Mouse (Mus musculus) embryonic facial prominence, embryonic 15.5 days (tissue): ENCODE measurements around the gene Gm2956. TPM values are rescaled to one million over a fixed set of nuclear protein-coding genes. Genes with fewer than 3 reads are reported as not detected.
A peak's percentile ranks its signal among the peaks of the same experiment; 100 is the strongest.
"Not testable (repeated sequence)": the region's sequence is repeated elsewhere in the genome, so short reads cannot be mapped to it uniquely, and the experiment has no call there.

Source experiments
- ATAC-seq: fragments of 200-750 bp; cut with Nextera tagmentation; 2 replicates; pipeline ENCODE4 v1.8.0; 2017; ENCODE audit warnings: low read depth, moderate TSS enrichment; ENCODE audit not compliant: insufficient number of reproducible peaks, low FRiP score, low TSS enrichment
- H3K27ac ChIP-seq: fragments of 300-500 bp; sonication (generic); replicated peaks from 2 replicates; pipeline ENCODE4 v1.5.1; 2015; ENCODE audit warnings: mild to moderate bottlenecking, inconsistent platforms
- H3K27me3 ChIP-seq: fragments of 300-500 bp; sonication (generic); 2 replicates; pipeline ENCODE4 v1.6.1; 2015; ENCODE audit warnings: inconsistent platforms
- H3K36me3 ChIP-seq: fragments of 300-500 bp; sonication (generic); 2 replicates; pipeline ENCODE4 v1.6.1; 2015; ENCODE audit warnings: mild to moderate bottlenecking, inconsistent platforms
- H3K4me1 ChIP-seq: fragments of 300-500 bp; sonication (generic); 2 replicates; pipeline ENCODE4 v1.6.1; 2015; ENCODE audit warnings: inconsistent platforms
- H3K4me2 ChIP-seq: fragments of 300-500 bp; sonication (generic); replicated peaks from 2 replicates; pipeline ENCODE4 v1.6.1; 2015; ENCODE audit warnings: mild to moderate bottlenecking, inconsistent platforms
- H3K4me3 ChIP-seq: fragments of 300-500 bp; sonication (generic); replicated peaks from 2 replicates; pipeline ENCODE4 v1.5.1; 2015; ENCODE audit warnings: mild to moderate bottlenecking, inconsistent platforms
- H3K9ac ChIP-seq: fragments of 300-500 bp; sonication (generic); 2 replicates; pipeline ENCODE4 v1.6.1; 2015; ENCODE audit warnings: inconsistent platforms
- H3K9me3 ChIP-seq: fragments of 300-500 bp; sonication (generic); replicated peaks from 2 replicates; pipeline ENCODE4 v1.6.1; 2016; ENCODE audit warnings: inconsistent platforms
- WGBS: fragments of 180-500 bp; shearing (Covaris S2); methylation state at CpG from one replicate; pipeline ENCODE4 v1.1.7; 2015; 5-methylcytosine and 5-hydroxymethylcytosine counted together
- polyA plus RNA-seq: library from polyadenylated mRNA; unstranded; fragments of >200 nt; fragmentation: Nextera tagmentation; extraction: Ambion mirVana; gene quantifications from 2 replicates; pipeline ENCODE4 v1.2.1, GENCODE M21; 2015

Gm2956 gene
- polyA plus RNA-seq: not detected in 2 replicates

DNA sequence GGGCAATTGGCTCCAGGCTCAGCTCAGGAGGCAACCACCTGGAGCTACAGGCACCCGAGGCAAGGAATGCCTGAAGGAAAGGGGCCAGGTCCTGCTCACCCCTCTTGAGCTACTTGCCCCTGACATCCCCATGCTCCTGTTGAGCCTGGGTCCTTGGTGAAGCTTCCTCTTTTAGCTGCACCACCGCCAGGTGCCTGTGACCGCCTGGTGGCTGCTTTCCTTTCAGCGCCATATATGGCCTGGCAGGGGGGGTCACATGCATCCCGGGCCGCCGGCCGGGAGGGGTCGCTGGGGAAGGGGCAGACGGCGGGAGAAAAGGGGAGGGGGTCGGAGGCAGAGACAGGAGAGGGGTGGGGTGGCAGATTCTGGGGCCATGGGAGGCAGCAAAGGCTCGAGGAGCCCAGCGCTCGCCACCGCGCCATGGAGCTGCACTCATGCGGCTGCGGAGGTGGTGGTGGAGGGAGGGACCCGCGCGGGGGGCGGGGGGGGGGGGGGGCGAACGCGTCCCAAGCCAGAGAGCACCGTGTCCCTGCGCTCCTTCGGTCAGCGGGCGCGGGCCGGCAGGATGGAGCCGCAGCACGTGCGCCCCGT, at the start of gene Gm2956:
Gm2956 (plus strand) TSS at position 541 of the 591 bp plus-strand sequence.
- not testable (repeated sequence) for ATAC-seq, H3K27ac ChIP-seq, H3K9ac ChIP-seq, H3K27me3 ChIP-seq, H3K4me1 ChIP-seq, H3K9me3 ChIP-seq, H3K36me3 ChIP-seq
- H3K4me3 ChIP-seq: peak within 1 kb of the TSS; percentile 33
- 0% methylated on average over 3 of the region's 37 CpGs for WGBS
- peak within 1 kb of the TSS; percentile 55 for H3K4me2 ChIP-seq

GRCm38 (mm10) chr14:3333406-3333805, 979 bp downstream of the Gm2956 start:
- not testable (repeated sequence) for ATAC-seq

GRCm38 (mm10) chr14:3394793-3395192, 62.4 kb downstream of the Gm2956 start, which contains the start of gene Gm10413:
Gm10413 (plus strand) TSS chr14:3395093.
- H3K27ac ChIP-seq, H3K27me3 ChIP-seq, ATAC-seq, H3K4me3 ChIP-seq, H3K4me1 ChIP-seq, H3K9me3 ChIP-seq, H3K4me2 ChIP-seq, H3K36me3 ChIP-seq, H3K9ac ChIP-seq: not testable (repeated sequence)
- no CpG with 5 or more reads among the region's 2 CpGs for WGBS

More at GRCm38 (mm10) chr14:3333406-3333805, 979 bp downstream of the Gm2956 start:
- H3K27me3 ChIP-seq, H3K4me2 ChIP-seq, H3K36me3 ChIP-seq, H3K9ac ChIP-seq, H3K4me1 ChIP-seq, H3K27ac ChIP-seq, H3K4me3 ChIP-seq, H3K9me3 ChIP-seq: not testable (repeated sequence)
- WGBS: 3% methylated on average over 4 of the region's 8 CpGs

Other genes starting within 250 kb of the Gm2956 start
- not detected in 2 replicates for gene Gm10340, start 198.6 kb upstream of the Gm2956 start, polyA plus RNA-seq
- not detected in 2 replicates for gene Gm5795, start 144.4 kb upstream of the Gm2956 start, polyA plus RNA-seq
- 3.2 and 3.5 TPM in 2 replicates for gene D830030K20Rik, start 124.1 kb upstream of the Gm2956 start, polyA plus RNA-seq
- gene Gm10413, start 62.5 kb downstream of the Gm2956 start, polyA plus RNA-seq: not detected in 2 replicates
- 0.56 and 0.57 TPM in 2 replicates for gene Gm10409, start 80.0 kb downstream of the Gm2956 start, polyA plus RNA-seq
- 0.43 TPM in 1 of 2 replicates, not detected in the other for gene Gm3005, start 95.5 kb downstream of the Gm2956 start, polyA plus RNA-seq
- not detected in 2 replicates for gene Gm10408, start 116.8 kb downstream of the Gm2956 start, polyA plus RNA-seq